Mouse (Mus musculus) midbrain, embryonic 11.5 days (tissue): ENCODE data around the gene Pgm5. TPM values are rescaled to one million over a fixed set of nuclear protein-coding genes. Genes with fewer than 3 reads are reported as not detected.

Experiments used
- ATAC-seq: fragments of 200-750 bp; cut with Nextera tagmentation; 2 replicates; pipeline ENCODE4 v1.8.0; 2017; ENCODE audit warnings: moderate TSS enrichment, moderate library complexity; ENCODE audit not compliant: low FRiP score
- DNase-seq: peaks from one replicate; pipeline ENCODE4 v3.0.0; 2015; ENCODE audit warnings: low spot score; ENCODE audit errors: missing footprints
- H3K27ac ChIP-seq: fragments of 300-500 bp; sonication (generic); 2 replicates; pipeline ENCODE4 v1.5.1; 2014; ENCODE audit warnings: low read depth, low read length
- H3K27me3 ChIP-seq: fragments of 300-500 bp; sonication (generic); 2 replicates; pipeline ENCODE4 v1.6.1; 2014; ENCODE audit warnings: mild to moderate bottlenecking, low read length, moderate library complexity, mixed read lengths; ENCODE audit not compliant: control insufficient read depth, insufficient read depth
- H3K36me3 ChIP-seq: fragments of 300-500 bp; sonication (generic); 2 replicates; pipeline ENCODE4 v1.6.1; 2014; ENCODE audit warnings: mild to moderate bottlenecking, low read length, moderate library complexity, mixed read lengths; ENCODE audit not compliant: control insufficient read depth, insufficient read depth
- H3K4me1 ChIP-seq: fragments of 300-500 bp; sonication (generic); 2 replicates; pipeline ENCODE4 v1.6.1; 2014; ENCODE audit warnings: low read length; ENCODE audit not compliant: control insufficient read depth, insufficient read depth
- H3K4me2 ChIP-seq: fragments of 300-500 bp; sonication (generic); 2 replicates; pipeline ENCODE4 v1.6.1; 2014; ENCODE audit warnings: mild to moderate bottlenecking, moderate library complexity
- H3K4me3 ChIP-seq: fragments of 300-500 bp; sonication (generic); 2 replicates; pipeline ENCODE4 v1.5.1; 2014; ENCODE audit warnings: low read depth, low read length
- H3K9ac ChIP-seq: fragments of 300-500 bp; sonication (generic); 2 replicates; pipeline ENCODE4 v1.6.1; 2014; ENCODE audit warnings: low read length
- H3K9me3 ChIP-seq: fragments of 300-500 bp; sonication (generic); 2 replicates; pipeline ENCODE4 v1.6.1; 2016; ENCODE audit warnings: low read length; ENCODE audit not compliant: control insufficient read depth
- WGBS: fragments of 180-500 bp; shearing (Covaris S2); extraction: QIAGEN DNeasy Blood & Tissue Kit; methylation state at CpG from one replicate; pipeline ENCODE4 v1.1.7; 2014; 5-methylcytosine and 5-hydroxymethylcytosine counted together
- polyA plus RNA-seq: library from polyadenylated mRNA; unstranded; fragments of >200 nt; fragmentation: Nextera tagmentation; extraction: Ambion mirVana; gene quantifications from 2 replicates; pipeline ENCODE4 v1.2.1, GENCODE M21; 2014

Gene Pgm5
- polyA plus RNA-seq, 1 experiment from 2014 or later = 0.19 TPM

- DNase-seq = no peak
- 94% methylated on average over 8 of the region's 8 CpGs for WGBS
Measured at GRCm38 (mm10) chr19:24646162-24646829, 215.4 kb downstream of the Pgm5 start.

DNA sequence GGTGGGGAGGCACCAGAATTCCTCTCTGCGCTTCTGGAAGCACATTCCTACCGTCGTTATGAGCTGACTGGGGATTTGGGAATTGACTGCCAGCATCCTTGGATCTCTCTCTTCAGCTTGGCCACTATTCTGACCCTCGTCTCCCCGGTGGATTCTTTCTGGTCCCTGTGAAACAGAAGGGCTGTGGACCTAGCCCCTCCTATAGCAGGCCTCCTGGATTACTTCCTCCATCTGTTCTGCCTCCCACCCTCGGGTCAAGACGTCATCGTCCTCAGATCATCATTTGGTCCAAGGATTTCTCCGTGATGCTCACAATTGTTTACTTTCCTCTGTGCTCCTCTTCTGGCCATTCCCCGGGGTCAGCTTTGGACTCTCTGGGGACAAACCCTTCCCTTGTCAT, 216.7 kb downstream of the Pgm5 start:
- WGBS = 80% methylated on average over 10 of the region's 10 CpGs
- H3K9ac ChIP-seq = no peak overlapping the region
- no peaks in the 10 kb centered on the region for H3K4me1 ChIP-seq
- ATAC-seq = no peak
- H3K9me3 ChIP-seq = no peaks in the 10 kb centered on the region
- no peak overlapping the region for H3K4me2 ChIP-seq
- H3K27me3 ChIP-seq = no peaks in the 10 kb centered on the region
- no peak overlapping the region for H3K27ac ChIP-seq
- H3K4me3 ChIP-seq = no peak overlapping the region
- H3K36me3 ChIP-seq = no peaks in the 10 kb centered on the region
- no peak for DNase-seq

More at GRCm38 (mm10) chr19:24646162-24646829, 215.4 kb downstream of the Pgm5 start:
- no peak for ATAC-seq
- no peak overlapping the region for H3K9ac ChIP-seq
- H3K27ac ChIP-seq = no peak overlapping the region
- H3K4me1 ChIP-seq = no peaks in the 10 kb centered on the region
- H3K36me3 ChIP-seq = no peaks in the 10 kb centered on the region
- H3K9me3 ChIP-seq = no peaks in the 10 kb centered on the region
- H3K4me3 ChIP-seq = no peak overlapping the region
- no peak overlapping the region for H3K4me2 ChIP-seq
- no peaks in the 10 kb centered on the region for H3K27me3 ChIP-seq

GRCm38 (mm10) chr19:24640982-24641381, 220.7 kb downstream of the Pgm5 start:
- Histone ChIP-seq H3K9me3 (no peaks in the 10 kb centered on the region), H3K27me3 (no peaks in the 10 kb centered on the region), H3K4me3 (no peak overlapping the region), H3K4me2 (no peak overlapping the region), H3K36me3 (no peaks in the 10 kb centered on the region), H3K9ac (no peak overlapping the region), H3K4me1 (no peaks in the 10 kb centered on the region), H3K27ac (no peak overlapping the region)
- 90% methylated on average over 6 of the region's 6 CpGs for WGBS
- DNase-seq (no peak), ATAC-seq (no peak)

- Histone ChIP-seq H3K36me3 (no peaks in the 10 kb centered on the region), H3K9me3 (no peaks in the 10 kb centered on the region), H3K4me2 (no peak overlapping the region), H3K4me3 (no peak overlapping the region), H3K27ac (no peak overlapping the region), H3K9ac (no peak overlapping the region), H3K4me1 (no peaks in the 10 kb centered on the region), H3K27me3 (no peaks in the 10 kb centered on the region)
- no peak for DNase-seq
- 94% methylated on average over 6 of the region's 6 CpGs for WGBS
- no peak for ATAC-seq
Measured at GRCm38 (mm10) chr19:24637988-24638387, 223.7 kb downstream of the Pgm5 start.

GRCm38 (mm10) chr19:24636616-24637015, 225.0 kb downstream of the Pgm5 start:
- Histone ChIP-seq H3K27me3 (no peaks in the 10 kb centered on the region), H3K36me3 (no peaks in the 10 kb centered on the region), H3K9me3 (no peaks in the 10 kb centered on the region), H3K9ac (no peak overlapping the region), H3K4me1 (no peaks in the 10 kb centered on the region), H3K4me2 (no peak overlapping the region), H3K4me3 (no peak overlapping the region), H3K27ac (no peak overlapping the region)
- DNase-seq (no peak), ATAC-seq (no peak)
- WGBS = 84% methylated on average over 10 of the region's 10 CpGs

DNA sequence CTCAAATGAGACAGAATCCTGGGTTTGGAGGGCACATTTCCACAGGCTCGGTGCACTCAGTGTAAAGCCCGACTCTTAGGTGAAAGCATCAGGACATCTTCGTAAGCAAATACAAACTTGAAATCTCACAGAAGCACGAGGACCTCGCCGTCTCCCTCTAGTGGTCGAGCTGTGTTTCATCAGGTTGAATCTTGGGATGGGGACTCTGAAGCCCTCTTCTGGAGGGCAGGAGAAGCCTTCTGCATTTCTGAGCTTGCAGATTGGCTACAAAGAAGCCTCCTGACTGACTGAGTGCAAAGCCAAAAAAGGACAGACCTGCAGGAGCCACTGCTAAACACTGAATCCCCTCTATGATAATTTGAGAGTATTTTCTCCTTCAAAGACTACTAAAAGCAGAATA, 227.1 kb downstream of the Pgm5 start:
- Histone ChIP-seq H3K36me3 (no peaks in the 10 kb centered on the region), H3K27me3 (no peaks in the 10 kb centered on the region), H3K27ac (no peak overlapping the region), H3K4me2 (no peak overlapping the region), H3K9me3 (no peaks in the 10 kb centered on the region), H3K4me1 (no peaks in the 10 kb centered on the region), H3K9ac (no peak overlapping the region), H3K4me3 (no peak overlapping the region)
- DNase-seq (peak; percentile 91), ATAC-seq (no peak)
- WGBS = 9% methylated on average over 7 of the region's 7 CpGs

Other genes with a start within 250 kb of the Pgm5 start
- 0.29 and 0.58 TPM in 2 replicates for gene Tmem252, start 187.8 kb downstream of the Pgm5 start, polyA plus RNA-seq
- gene Gm10053, start 13.8 kb upstream of the Pgm5 start, polyA plus RNA-seq = 270 and 273 TPM in 2 replicates
- 0.47 and 0.87 TPM in 2 replicates for gene Foxd4, start 39.3 kb upstream of the Pgm5 start, polyA plus RNA-seq
- gene Cbwd1, start 99.8 kb upstream of the Pgm5 start, polyA plus RNA-seq = 22.9 and 25.3 TPM in 2 replicates
- gene Dock8, start 137.7 kb upstream of the Pgm5 start, polyA plus RNA-seq = 0.98 and 1.7 TPM in 2 replicates